Mouse (Mus musculus): Measurements from ENCODE around the gene Vps51.

GRCm38 (mm10) chr19:6047899-6048166 lies 29.2 kb downstream of the Vps51 start:
- TF ChIP-seq CTCF (IDR thresholded peaks at IDR 0.05; ENCODE audit: low read depth, low read length) (no peak), EP300 (IDR thresholded peaks at IDR 0.05; ENCODE audit: insufficient read depth, low read depth, low read length) (no peak), POLR2A (IDR thresholded peaks at IDR 0.05; ENCODE audit: insufficient read depth, low read length) (no peak)

Data from ES-Bruce4 (cell line).